Mouse (Mus musculus) neural tube, embryonic 13.5 days (tissue): Measurements from ENCODE around the gene Rpa3. TPM values are rescaled to one million over a fixed set of nuclear protein-coding genes. Genes with fewer than 3 reads are reported as not detected.

Source experiments
- ATAC-seq: fragments of 200-750 bp; cut with Nextera tagmentation; 2 replicates; pipeline ENCODE4 v1.8.0; 2017; ENCODE audit warnings: low read depth, mild to moderate bottlenecking, moderate TSS enrichment, moderate library complexity
- H3K27ac ChIP-seq: fragments of 300-500 bp; sonication (generic); replicated peaks from 2 replicates; pipeline ENCODE4 v1.5.1; 2015; ENCODE audit warnings: moderate library complexity, mild to moderate bottlenecking, inconsistent platforms
- H3K27me3 ChIP-seq: fragments of 300-500 bp; sonication (generic); 2 replicates; pipeline ENCODE4 v1.6.1; 2015; ENCODE audit warnings: mild to moderate bottlenecking, inconsistent platforms
- H3K36me3 ChIP-seq: fragments of 300-500 bp; sonication (generic); 2 replicates; pipeline ENCODE4 v1.6.1; 2015; ENCODE audit warnings: mild to moderate bottlenecking, inconsistent platforms
- H3K4me1 ChIP-seq: fragments of 300-500 bp; sonication (generic); replicated peaks from 2 replicates; pipeline ENCODE4 v1.6.1; 2015; ENCODE audit warnings: inconsistent platforms
- H3K4me2 ChIP-seq: fragments of 300-500 bp; sonication (generic); 2 replicates; pipeline ENCODE4 v1.6.1; 2015; ENCODE audit warnings: inconsistent platforms, mild to moderate bottlenecking, moderate library complexity
- H3K4me3 ChIP-seq: fragments of 300-500 bp; sonication (generic); 2 replicates; pipeline ENCODE4 v1.5.1; 2015; ENCODE audit warnings: mild to moderate bottlenecking, inconsistent platforms
- H3K9ac ChIP-seq: fragments of 300-500 bp; sonication (generic); 2 replicates; pipeline ENCODE4 v1.6.1; 2015; ENCODE audit warnings: moderate library complexity, mild to moderate bottlenecking, inconsistent platforms
- H3K9me3 ChIP-seq: fragments of 300-500 bp; sonication (generic); 2 replicates; pipeline ENCODE4 v1.6.1; 2016; ENCODE audit warnings: inconsistent platforms
- WGBS: fragments of 180-500 bp; shearing (Covaris S2); methylation state at CpG from one replicate; pipeline ENCODE4 v1.1.7; 2015; 5-methylcytosine and 5-hydroxymethylcytosine counted together
- polyA plus RNA-seq: library from polyadenylated mRNA; unstranded; fragments of >200 nt; fragmentation: Nextera tagmentation; extraction: Ambion mirVana; gene quantifications from 2 replicates; pipeline ENCODE4 v1.2.1, GENCODE M21; 2015

Gene Rpa3
- 74.3 and 85.5 TPM in 2 replicates for polyA plus RNA-seq

GRCm38 (mm10) chr6:8259004-8259666, at the start of gene Rpa3, which contains the start of the genes Umad1 and Gm45062:
TSS of gene Rpa3 (minus strand) at chr6:8259173.
TSS of gene Umad1 (plus strand) at chr6:8259288.
TSS of gene Gm45062 (plus strand) at chr6:8259450.
- peak within 1 kb of the TSS; percentile 86 for H3K9ac ChIP-seq
- no peaks in the 10 kb centered on the region for H3K9me3 ChIP-seq
- peak; percentile 100 for ATAC-seq
- H3K36me3 ChIP-seq: peaks cover 10% of the 10 kb centered on the region
- peak within 1 kb of the TSS; percentile 92 for H3K4me2 ChIP-seq
- H3K4me1 ChIP-seq: peaks cover 22% of the 10 kb centered on the region
- H3K27me3 ChIP-seq: no peaks in the 10 kb centered on the region
- H3K27ac ChIP-seq: peak within 1 kb of the TSS; percentile 87
- under 1% methylated on average over 64 of the region's 64 CpGs for WGBS
- H3K4me3 ChIP-seq: peak within 1 kb of the TSS; percentile 81

DNA sequence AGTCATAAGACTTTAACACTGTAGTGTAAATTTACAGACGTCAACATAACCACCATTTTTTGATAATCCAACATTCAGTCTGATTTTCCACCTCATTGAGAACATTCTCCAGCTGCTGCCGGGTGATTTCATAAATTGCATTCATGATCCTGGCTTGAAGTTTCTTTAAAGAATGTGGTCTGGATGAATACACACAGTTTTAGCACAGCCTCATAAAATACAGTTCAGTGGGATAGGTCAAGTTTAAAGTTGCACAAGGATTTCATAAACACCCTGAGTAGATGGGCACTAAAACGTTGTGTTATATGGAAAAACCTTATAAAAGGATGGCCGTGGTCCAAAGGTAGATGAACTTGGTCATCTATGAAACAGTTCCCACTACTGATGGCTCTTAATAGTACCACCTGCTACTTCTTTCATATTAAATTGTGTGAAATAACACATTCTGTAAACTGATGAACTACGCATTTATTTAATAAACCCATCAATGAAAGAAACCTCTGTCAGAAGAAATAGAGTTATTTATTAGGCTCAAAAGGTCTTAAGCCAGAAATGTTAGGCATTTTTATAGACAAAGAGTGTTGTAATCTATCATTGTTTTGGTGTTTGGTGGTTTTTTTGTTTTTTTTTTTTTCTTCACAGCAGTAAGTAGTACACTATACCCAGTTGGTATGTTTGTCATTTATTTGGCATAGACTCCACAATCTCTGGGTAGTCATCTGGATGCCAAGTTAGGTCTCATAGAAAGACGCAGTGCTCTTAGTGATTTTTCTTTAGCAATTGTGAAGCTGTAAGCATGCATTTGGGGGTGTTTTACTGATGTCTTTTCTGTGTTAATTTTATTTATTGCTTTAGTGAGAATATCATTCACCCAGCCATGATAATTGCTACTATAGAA, 49.2 kb upstream of the Rpa3 start:
- H3K4me2 ChIP-seq: no peak overlapping the region
- no peaks in the 10 kb centered on the region; the same call in 1 of the 2 replicates for H3K4me1 ChIP-seq
- no peak for ATAC-seq
- no peak overlapping the region for H3K27ac ChIP-seq
- no peak overlapping the region for H3K4me3 ChIP-seq
- H3K36me3 ChIP-seq: no peaks in the 10 kb centered on the region
- 64% methylated on average over 6 of the region's 6 CpGs for WGBS
- no peaks in the 10 kb centered on the region for H3K9me3 ChIP-seq
- no peak overlapping the region for H3K9ac ChIP-seq
- no peaks in the 10 kb centered on the region for H3K27me3 ChIP-seq

DNA sequence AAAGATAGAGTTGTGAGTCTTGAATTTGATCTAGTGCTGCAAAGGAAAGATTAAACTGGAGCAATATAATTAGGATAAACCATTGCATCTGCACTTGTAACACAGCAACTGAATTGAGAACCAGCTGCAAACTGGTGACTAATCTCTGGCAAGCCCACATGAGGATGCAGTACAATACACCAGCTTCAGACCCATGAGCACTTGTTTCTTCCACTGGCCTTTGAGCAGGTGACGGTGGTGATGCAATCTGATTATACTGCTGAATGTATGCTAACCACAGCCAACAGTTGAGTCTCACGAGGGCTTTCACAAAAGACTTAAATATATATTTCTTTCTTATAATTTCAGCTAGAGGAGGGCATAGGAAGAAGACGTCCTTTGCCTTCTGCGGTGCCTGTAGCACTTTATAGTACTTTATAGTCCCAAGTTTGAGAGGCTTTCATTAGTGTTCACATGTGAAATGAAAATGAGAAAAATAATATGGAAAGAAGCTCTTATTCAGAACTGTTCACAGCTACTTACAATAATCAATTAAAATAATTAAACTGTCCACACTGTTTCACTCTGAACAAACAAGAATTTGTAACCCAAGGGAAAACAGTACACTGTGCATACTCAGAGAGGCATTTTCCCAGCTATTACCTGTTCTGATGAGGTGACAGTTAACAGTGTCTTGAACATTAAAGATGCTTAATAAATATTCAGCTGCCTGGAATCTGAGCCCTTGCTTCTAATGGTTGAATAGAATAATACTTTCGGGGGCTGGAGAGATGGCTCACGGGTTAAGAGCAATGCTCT, 40.3 kb upstream of the Rpa3 start:
- Histone ChIP-seq H3K4me2 (no peak overlapping the region), H3K27ac (no peak overlapping the region), H3K9ac (no peak overlapping the region), H3K36me3 (no peaks in the 10 kb centered on the region), H3K4me1 (no peaks in the 10 kb centered on the region), H3K27me3 (no peaks in the 10 kb centered on the region), H3K9me3 (no peaks in the 10 kb centered on the region), H3K4me3 (no peak overlapping the region)
- no peak for ATAC-seq
- WGBS: 81% methylated on average over 6 of the region's 6 CpGs

- WGBS: 76% methylated on average over 4 of the region's 4 CpGs
- ATAC-seq: no peak
These were observed 35.2 kb upstream of the Rpa3 start for GRCm38 (mm10) chr6:8294048-8294784.

GRCm38 (mm10) chr6:8288755-8289580, 30.0 kb upstream of the Rpa3 start:
- 74% methylated on average over 4 of the region's 4 CpGs for WGBS
- H3K9me3 ChIP-seq: no peaks in the 10 kb centered on the region
- no peak overlapping the region for H3K4me2 ChIP-seq
- no peak for ATAC-seq
- no peaks in the 10 kb centered on the region for H3K36me3 ChIP-seq
- H3K9ac ChIP-seq: no peak overlapping the region
- no peak overlapping the region for H3K27ac ChIP-seq
- H3K4me1 ChIP-seq: no peaks in the 10 kb centered on the region
- H3K27me3 ChIP-seq: no peaks in the 10 kb centered on the region
- H3K4me3 ChIP-seq: no peak overlapping the region

More at GRCm38 (mm10) chr6:8294048-8294784, 35.2 kb upstream of the Rpa3 start:
- H3K36me3 ChIP-seq: no peaks in the 10 kb centered on the region
- no peak overlapping the region for H3K4me3 ChIP-seq
- no peaks in the 10 kb centered on the region for H3K4me1 ChIP-seq
- H3K27ac ChIP-seq: no peak overlapping the region
- H3K9me3 ChIP-seq: no peaks in the 10 kb centered on the region
- no peak overlapping the region for H3K4me2 ChIP-seq
- no peaks in the 10 kb centered on the region for H3K27me3 ChIP-seq
- no peak overlapping the region for H3K9ac ChIP-seq

- Histone ChIP-seq H3K27ac (no peak overlapping the region), H3K4me3 (no peak overlapping the region), H3K9me3 (no peaks in the 10 kb centered on the region), H3K4me1 (no peaks in the 10 kb centered on the region), H3K27me3 (no peaks in the 10 kb centered on the region), H3K9ac (no peak overlapping the region), H3K4me2 (no peak overlapping the region), H3K36me3 (no peaks in the 10 kb centered on the region)
- no peak for ATAC-seq
- 95% methylated on average over 3 of the region's 3 CpGs for WGBS
These were observed 27.2 kb upstream of the Rpa3 start for GRCm38 (mm10) chr6:8286146-8286545.

DNA sequence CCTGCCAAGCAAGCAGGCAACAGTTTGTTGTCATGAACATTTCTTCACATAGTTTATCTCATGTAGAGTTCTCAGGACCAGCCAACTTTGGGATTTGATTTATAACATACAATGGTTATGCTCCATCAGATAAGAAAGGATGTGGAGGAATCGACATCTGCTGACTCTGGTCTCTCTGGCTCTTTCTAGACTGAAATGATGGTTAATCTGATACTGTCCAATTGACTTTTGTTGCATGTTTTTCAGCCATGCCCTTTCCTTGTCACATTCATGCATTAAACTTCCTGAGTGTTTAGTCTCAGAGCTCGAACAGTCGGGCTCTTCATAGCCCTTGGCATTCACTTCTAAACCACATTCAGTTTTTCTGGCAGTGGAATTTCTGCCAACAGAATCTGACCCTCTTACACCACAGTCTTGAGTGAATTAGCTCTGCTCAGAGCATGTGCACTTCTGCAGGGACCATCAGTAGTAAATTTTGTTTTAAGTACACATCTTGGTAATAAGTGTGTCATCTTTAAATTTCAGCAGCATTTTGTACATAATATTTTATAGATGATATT, 26.5 kb upstream of the Rpa3 start:
- no peaks in the 10 kb centered on the region for H3K36me3 ChIP-seq
- no peak for ATAC-seq
- 76% methylated on average over 3 of the region's 3 CpGs for WGBS

DNA sequence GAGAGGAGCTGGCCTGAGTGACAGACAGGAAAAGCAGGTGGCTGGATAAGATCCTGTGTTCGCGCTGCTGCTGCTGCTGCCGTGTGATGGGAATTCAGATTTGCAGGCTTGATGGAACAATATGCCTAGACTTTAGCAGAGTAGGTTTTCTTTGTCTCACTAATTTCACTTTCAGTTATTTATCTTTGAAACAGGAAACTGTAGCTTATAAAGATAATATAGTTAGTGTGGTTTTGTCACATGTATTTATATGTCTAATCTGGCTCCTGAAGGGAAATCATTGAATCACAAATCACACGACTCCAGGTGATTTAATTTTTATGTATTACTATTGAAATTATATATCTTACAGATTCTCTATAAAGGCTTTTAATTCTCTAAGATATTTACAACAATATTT, 24.3 kb upstream of the Rpa3 start:
- 86% methylated on average over 4 of the region's 4 CpGs for WGBS
- no peak overlapping the region for H3K9ac ChIP-seq
- no peak for ATAC-seq
- no peak overlapping the region for H3K27ac ChIP-seq
- H3K4me2 ChIP-seq: no peak overlapping the region
- no peak overlapping the region for H3K4me3 ChIP-seq
- no peaks in the 10 kb centered on the region for H3K27me3 ChIP-seq
- peaks cover 7% of the 10 kb centered on the region for H3K36me3 ChIP-seq
- H3K4me1 ChIP-seq: no peaks in the 10 kb centered on the region
- no peaks in the 10 kb centered on the region for H3K9me3 ChIP-seq

More for the DNA sequence above, 26.5 kb upstream of the Rpa3 start:
- Histone ChIP-seq H3K4me2 (no peak overlapping the region), H3K27ac (no peak overlapping the region), H3K4me3 (no peak overlapping the region), H3K27me3 (no peaks in the 10 kb centered on the region), H3K9ac (no peak overlapping the region), H3K9me3 (no peaks in the 10 kb centered on the region), H3K4me1 (no peaks in the 10 kb centered on the region)

DNA sequence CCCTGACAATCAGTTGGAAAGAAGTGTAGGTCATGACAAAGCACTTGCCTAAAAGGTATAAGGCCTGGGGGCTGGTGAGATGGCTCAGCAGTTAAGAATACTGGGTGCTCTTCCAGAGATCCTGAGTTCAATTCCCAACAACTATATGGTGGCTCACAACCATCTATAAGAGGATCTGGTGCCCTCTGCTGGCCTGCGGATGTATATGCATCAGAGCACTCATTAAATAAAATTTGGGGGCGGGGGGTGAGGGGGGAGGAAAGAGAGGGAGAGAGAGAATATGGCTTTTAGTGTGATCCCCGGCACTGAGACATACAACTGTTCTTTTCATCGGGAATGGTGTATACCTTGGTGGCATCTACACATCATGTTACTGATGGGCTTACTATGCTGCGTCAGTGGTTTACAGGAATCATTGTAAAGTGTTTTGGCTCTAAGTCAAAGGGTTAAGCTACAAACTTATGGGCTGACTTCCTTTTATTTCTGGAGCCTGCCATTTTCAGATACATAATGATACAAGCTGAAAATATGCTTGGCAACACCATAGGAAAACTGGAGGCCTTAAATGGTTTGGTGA, 19.5 kb upstream of the Rpa3 start:
- H3K4me1 ChIP-seq: no peaks in the 10 kb centered on the region
- no peaks in the 10 kb centered on the region for H3K27me3 ChIP-seq
- H3K4me3 ChIP-seq: no peak overlapping the region
- no peak overlapping the region for H3K9ac ChIP-seq
- no peak for ATAC-seq
- 64% methylated on average over 5 of the region's 5 CpGs for WGBS
- no peaks in the 10 kb centered on the region for H3K9me3 ChIP-seq
- H3K4me2 ChIP-seq: no peak overlapping the region
- peaks cover 7% of the 10 kb centered on the region for H3K36me3 ChIP-seq
- H3K27ac ChIP-seq: no peak overlapping the region

DNA sequence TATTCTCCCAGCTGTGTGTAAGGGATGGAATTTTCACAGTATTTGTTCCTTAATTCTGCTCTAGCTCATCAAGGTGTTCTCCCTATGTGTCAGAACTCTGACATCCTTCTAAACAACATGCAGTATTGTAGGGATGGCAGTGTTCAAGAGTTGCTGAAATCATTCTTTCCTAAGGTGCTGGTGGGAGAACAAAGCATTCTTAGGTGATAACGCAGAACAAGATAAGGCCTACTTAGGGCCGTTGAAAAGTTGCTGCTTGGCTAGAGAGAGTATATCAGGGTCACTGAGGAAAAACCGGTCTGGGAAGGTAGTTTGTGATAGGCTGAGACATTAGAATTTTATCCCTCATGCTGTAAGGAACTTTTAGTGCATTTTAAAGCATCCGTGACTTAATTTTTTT, 17.5 kb upstream of the Rpa3 start:
- Histone ChIP-seq H3K4me3 (no peak overlapping the region), H3K27ac (no peak overlapping the region), H3K9ac (no peak overlapping the region), H3K27me3 (no peaks in the 10 kb centered on the region), H3K4me1 (no peaks in the 10 kb centered on the region), H3K36me3 (peaks cover 17% of the 10 kb centered on the region), H3K4me2 (no peak overlapping the region), H3K9me3 (no peaks in the 10 kb centered on the region)
- ATAC-seq: no peak
- WGBS: 87% methylated on average over 4 of the region's 4 CpGs
